Comparison of ENCODE assay signal across 23 mouse cellular contexts in the genomic region with DNA sequence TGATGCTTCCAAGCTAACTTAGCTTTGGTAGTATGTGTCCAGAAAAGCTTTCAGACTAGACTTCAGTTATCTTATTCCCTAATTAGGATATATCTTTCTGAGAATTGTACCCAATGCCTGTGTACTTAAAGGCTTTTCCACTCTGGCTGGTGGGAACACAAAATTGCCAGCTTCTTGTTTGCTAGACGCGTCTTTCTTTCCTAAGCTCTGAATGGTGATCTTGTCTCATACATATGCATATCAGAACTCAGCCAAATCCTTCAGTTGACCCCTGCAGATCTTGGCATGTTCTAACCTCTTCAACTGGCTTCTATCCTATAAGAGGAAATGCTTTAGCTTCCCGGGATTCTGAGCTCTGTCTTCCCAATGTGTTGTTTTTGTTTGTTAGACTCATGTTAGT.
"Had no signal": no experiment of that assay in that cellular context is flagged by ENCODE, and none has a peak within 500 bp of the region (broad histone marks: within the 10 kb centered on the region; RNA-seq: fewer than 3 reads in every experiment).

No protein-coding gene starts in this region.

- ATAC-seq: intestine, embryonic 15.5 days; liver, embryonic 12.5 days had no signal

- H3K4me3 ChIP-seq: intestine, embryonic 15.5 days; left cerebral cortex, adult 2 months; limb, embryonic 10.5 days; limb, embryonic 13.5 days; liver, embryonic 12.5 days; liver, embryonic 15.5 days; lung, embryonic 15.5 days; megakaryocyte, embryonic 14.5 days; midbrain, embryonic 12.5 days; myocyte; neural tube, embryonic 13.5 days; stomach, embryonic 15.5 days had no signal

- H3K27ac ChIP-seq: intestine, embryonic 15.5 days; left cerebral cortex, adult 2 months; limb, embryonic 10.5 days; limb, embryonic 13.5 days; liver, embryonic 12.5 days; liver, embryonic 15.5 days; lung, embryonic 15.5 days; midbrain, embryonic 12.5 days; neural tube, embryonic 13.5 days; stomach, embryonic 15.5 days had no signal

- H3K4me2 ChIP-seq: intestine, embryonic 15.5 days; limb, embryonic 13.5 days; liver, embryonic 12.5 days; liver, embryonic 15.5 days; lung, embryonic 15.5 days; midbrain, embryonic 12.5 days; neural tube, embryonic 13.5 days; stomach, embryonic 15.5 days had no signal

- H3K4me1 ChIP-seq: intestine, embryonic 15.5 days; limb, embryonic 13.5 days; liver, embryonic 12.5 days; liver, embryonic 15.5 days; midbrain, embryonic 12.5 days; neural tube, embryonic 13.5 days; stomach, embryonic 15.5 days had no signal

- H3K27me3 ChIP-seq: intestine, embryonic 15.5 days; liver, embryonic 15.5 days; lung, embryonic 15.5 days; midbrain, embryonic 12.5 days; neural tube, embryonic 13.5 days; stomach, embryonic 15.5 days had no signal

- DNase-seq: kidney, adult 11 months; kidney, postnatal 25 days; layer of hippocampus, postnatal 36 days; liver; lung, adult 18-20 months; lung, postnatal 10 days; lung, postnatal 36 days; retina, postnatal 1 day; right cerebral cortex, postnatal 25 days; spleen, adult 18-20 months; thymus, postnatal 25 days had no signal

- H3K36me3 ChIP-seq: intestine, embryonic 15.5 days; limb, embryonic 10.5 days; limb, embryonic 13.5 days; liver, embryonic 12.5 days; liver, embryonic 15.5 days; lung, embryonic 15.5 days; midbrain, embryonic 12.5 days; neural tube, embryonic 13.5 days; stomach, embryonic 15.5 days had no signal

- H3K9me3 ChIP-seq: intestine, embryonic 15.5 days; limb, embryonic 10.5 days; limb, embryonic 13.5 days; liver, embryonic 12.5 days; liver, embryonic 15.5 days; lung, embryonic 15.5 days; megakaryocyte, embryonic 14.5 days; midbrain, embryonic 12.5 days; neural tube, embryonic 13.5 days; stomach, embryonic 15.5 days had no signal

- H3K9ac ChIP-seq: intestine, embryonic 15.5 days; limb, embryonic 13.5 days; liver, embryonic 12.5 days; liver, embryonic 15.5 days; lung, embryonic 15.5 days; midbrain, embryonic 12.5 days; neural tube, embryonic 13.5 days; stomach, embryonic 15.5 days had no signal
